Mouse (Mus musculus) MEL (cell line): Measurements from ENCODE around the gene Ccdc71l.

Experiments
- CTCF ChIP-seq, 3 experiments: IDR thresholded peaks in 2 of 3; conservative IDR thresholded peaks in 1 of 3; 2 replicates each; pipeline ENCODE4 v1.5.1; 2011 to 2012; ENCODE audit warnings: low read length in 3 of 3, low read depth in 2 of 3, mild to moderate bottlenecking in 2 of 3, improper control_type of control experiment in 1 of 3, inconsistent platforms in 1 of 3, mixed read lengths in 1 of 3, moderate library complexity in 1 of 3; ENCODE audit not compliant: control insufficient read depth in 1 of 3, insufficient read depth in 1 of 3, poor library complexity in 1 of 3, severe bottlenecking in 1 of 3
- JUND ChIP-seq: IDR thresholded peaks from 2 replicates; pipeline ENCODE4 v1.6.1; 2011; ENCODE audit warnings: low read depth, mild to moderate bottlenecking, improper control_type of control experiment, low read length

DNA sequence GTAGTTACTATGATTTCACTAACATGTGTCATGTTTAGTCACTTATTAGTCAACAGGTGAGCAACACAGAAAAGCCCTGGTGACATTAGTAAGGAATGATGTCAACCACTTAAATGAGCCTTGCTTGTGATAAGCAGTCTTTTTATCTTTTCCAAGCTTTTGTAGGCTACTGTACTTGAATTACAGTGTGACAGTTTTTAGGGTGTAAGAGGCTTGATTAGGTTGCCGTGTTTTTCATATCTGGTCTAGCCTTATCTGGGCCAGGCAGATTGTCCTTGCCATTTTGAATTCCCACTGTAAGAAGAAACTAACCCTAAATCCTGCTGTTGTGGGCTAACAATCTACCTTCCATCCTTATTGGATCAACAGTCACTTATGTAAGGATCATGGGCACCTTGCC lies 26.6 kb upstream of the Ccdc71l start:
- no peak for TF ChIP-seq CTCF (IDR thresholded peaks at IDR 0.05 in 2 of 3, conservative IDR thresholded peaks at IDR 0.05 in 1 of 3; ENCODE audit: control insufficient read depth in 1 of 3, insufficient read depth in 1 of 3, low read depth in 2 of 3, low read length in 3 of 3, poor library complexity in 1 of 3, severe bottlenecking in 1 of 3)
- TF ChIP-seq JUND, result no peak
